Mouse (Mus musculus) midbrain, postnatal 0 days (tissue): ENCODE results near the gene Gfra1. TPM values are rescaled to one million over a fixed set of nuclear protein-coding genes. Genes with fewer than 3 reads are reported as not detected.

Experiments
- ATAC-seq: fragments of 200-750 bp; cut with Nextera tagmentation; 2 replicates; pipeline ENCODE4 v1.8.0; 2017; ENCODE audit warnings: moderate number of reproducible peaks, mild to moderate bottlenecking, moderate TSS enrichment, moderate library complexity; ENCODE audit not compliant: low FRiP score
- DNase-seq: peaks from one replicate; pipeline ENCODE4 v3.0.0-alpha.2; 2015; ENCODE audit warnings: low spot score
- H3K27ac ChIP-seq: fragments of 300-500 bp; sonication (generic); 2 replicates; pipeline ENCODE4 v1.5.1; 2014; ENCODE audit warnings: low read depth, mild to moderate bottlenecking, low read length, mixed read lengths
- H3K27me3 ChIP-seq: fragments of 300-500 bp; sonication (generic); 2 replicates; pipeline ENCODE4 v1.6.1; 2014; ENCODE audit warnings: low read length, control low read depth, mixed read lengths; ENCODE audit not compliant: insufficient read depth
- H3K36me3 ChIP-seq: fragments of 300-500 bp; sonication (generic); 2 replicates; pipeline ENCODE4 v1.6.1; 2014; ENCODE audit warnings: low read length, control low read depth, mixed read lengths; ENCODE audit not compliant: insufficient read depth
- H3K4me1 ChIP-seq: fragments of 300-500 bp; sonication (generic); 2 replicates; pipeline ENCODE4 v1.6.1; 2014; ENCODE audit warnings: mild to moderate bottlenecking, control low read depth, antibody characterized with exemption, low read length, mixed read lengths; ENCODE audit not compliant: insufficient read depth
- H3K4me2 ChIP-seq: fragments of 300-500 bp; sonication (generic); 2 replicates; pipeline ENCODE4 v1.6.1; 2014; ENCODE audit warnings: low read depth, mild to moderate bottlenecking, low read length, mixed read lengths; ENCODE audit not compliant: poor library complexity, severe bottlenecking
- H3K4me3 ChIP-seq: fragments of 300-500 bp; sonication (generic); 2 replicates; pipeline ENCODE4 v1.5.1; 2014; ENCODE audit warnings: low read depth, mild to moderate bottlenecking, low read length, moderate library complexity
- H3K9ac ChIP-seq: fragments of 300-500 bp; sonication (generic); replicated peaks from 2 replicates; pipeline ENCODE4 v1.6.1; 2014; ENCODE audit warnings: mild to moderate bottlenecking, low read length, moderate library complexity, mixed read lengths; ENCODE audit not compliant: poor library complexity, severe bottlenecking
- H3K9me3 ChIP-seq: fragments of 300-500 bp; sonication (generic); 2 replicates; pipeline ENCODE4 v1.6.1; 2016; ENCODE audit warnings: low read length, control low read depth
- CTCF ChIP-seq: IDR thresholded peaks from 2 replicates; pipeline ENCODE4 v1.5.1; 2016; ENCODE audit warnings: antibody characterized with exemption, mild to moderate bottlenecking
- WGBS: fragments of 180-500 bp; shearing (Covaris S2); extraction: QIAGEN DNeasy Blood & Tissue Kit; methylation state at CpG from one replicate; pipeline ENCODE4 v1.1.7; 2014; 5-methylcytosine and 5-hydroxymethylcytosine counted together
- polyA plus RNA-seq: library from polyadenylated mRNA; unstranded; fragments of >200 nt; fragmentation: Nextera tagmentation; extraction: Ambion mirVana; gene quantifications from 2 replicates; pipeline ENCODE4 v1.2.1, GENCODE M21; 2015
- total RNA-seq: library from RNA; depleted of rRNA; stranded (reverse); fragments of >200 nt; gene quantifications from 2 replicates; pipeline ENCODE4 v1.2.3, GENCODE M21; 2014

The Gfra1 gene
- total and polyA plus RNA-seq, 2 experiments from 2014 or later: 34.4 to 101 TPM

- peak overlapping the region; percentile 32; the same call in 1 of the 2 replicates for H3K27ac ChIP-seq
- no peaks in the 10 kb centered on the region for H3K27me3 ChIP-seq
- no peak overlapping the region for H3K9ac ChIP-seq
- ATAC-seq (peak; percentile 38; the same call in 1 of the 2 replicates), DNase-seq (peak; percentile 65)
- no peak for TF ChIP-seq CTCF
- H3K4me2 ChIP-seq: no peak overlapping the region
- H3K4me3 ChIP-seq: no peak overlapping the region
- no peaks in the 10 kb centered on the region for H3K36me3 ChIP-seq
- H3K9me3 ChIP-seq: no peaks in the 10 kb centered on the region
- WGBS: 67% methylated on average over 14 of the region's 14 CpGs
- no peaks in the 10 kb centered on the region for H3K4me1 ChIP-seq
Observed at GRCm38 (mm10) chr19:58295986-58296841, 159.5 kb downstream of the Gfra1 start.

DNA sequence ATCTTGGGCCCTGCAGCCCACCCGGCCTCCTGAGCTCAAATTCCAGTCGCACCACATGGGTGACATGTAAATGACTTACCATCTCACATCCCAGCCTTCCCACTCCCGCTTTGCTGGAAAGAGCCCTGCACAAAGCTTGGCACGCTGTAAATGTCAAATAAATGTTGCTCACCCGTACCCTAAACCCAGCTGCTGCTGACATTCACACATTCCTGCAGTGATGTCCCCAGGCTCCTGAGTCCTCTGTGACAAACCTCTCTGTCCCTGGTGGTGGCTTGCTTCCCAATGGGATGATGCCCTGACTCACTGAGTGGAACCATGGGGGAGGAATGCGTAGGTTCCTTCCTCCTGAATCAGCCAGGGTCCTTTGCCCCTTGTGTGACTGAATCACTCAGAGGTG is 167.6 kb downstream of the Gfra1 start:
- no peak for ATAC-seq
- H3K9me3 ChIP-seq: no peaks in the 10 kb centered on the region
- WGBS: 86% methylated on average over 6 of the region's 6 CpGs

GRCm38 (mm10) chr19:58275281-58275680 is 180.4 kb downstream of the Gfra1 start:
- H3K4me3 ChIP-seq: no peak overlapping the region
- peaks cover 4% of the 10 kb centered on the region; the same call in 1 of the 2 replicates for H3K4me1 ChIP-seq
- no peaks in the 10 kb centered on the region for H3K9me3 ChIP-seq
- no peak overlapping the region for H3K4me2 ChIP-seq
- no peak for TF ChIP-seq CTCF
- no peak for ATAC-seq
- no peak overlapping the region for H3K27ac ChIP-seq
- H3K9ac ChIP-seq: no peak overlapping the region
- 63% methylated on average over 9 of the region's 9 CpGs for WGBS
- no peaks in the 10 kb centered on the region for H3K27me3 ChIP-seq
- peak; percentile 31 for DNase-seq
- H3K36me3 ChIP-seq: no peaks in the 10 kb centered on the region

More for the DNA sequence above, 167.6 kb downstream of the Gfra1 start:
- Histone ChIP-seq H3K27ac (no peak overlapping the region), H3K27me3 (no peaks in the 10 kb centered on the region), H3K9ac (no peak overlapping the region), H3K4me3 (no peak overlapping the region), H3K4me2 (no peak overlapping the region), H3K36me3 (no peaks in the 10 kb centered on the region), H3K4me1 (no peaks in the 10 kb centered on the region)
- no peak for TF ChIP-seq CTCF
- no peak for DNase-seq

- H3K4me1 ChIP-seq: no peaks in the 10 kb centered on the region
- no peak for TF ChIP-seq CTCF
- H3K4me2 ChIP-seq: no peak overlapping the region
- H3K9ac ChIP-seq: no peak overlapping the region
- ATAC-seq: no peak
- H3K27ac ChIP-seq: no peak overlapping the region
- no peaks in the 10 kb centered on the region for H3K36me3 ChIP-seq
- peak; percentile 49 for DNase-seq
- WGBS: 81% methylated on average over 8 of the region's 8 CpGs
- H3K4me3 ChIP-seq: no peak overlapping the region
- no peaks in the 10 kb centered on the region for H3K9me3 ChIP-seq
- H3K27me3 ChIP-seq: no peaks in the 10 kb centered on the region
Observed at GRCm38 (mm10) chr19:58271815-58272214, 183.9 kb downstream of the Gfra1 start.

GRCm38 (mm10) chr19:58270778-58271177 is 184.9 kb downstream of the Gfra1 start:
- Histone ChIP-seq H3K9ac (no peak overlapping the region), H3K9me3 (no peaks in the 10 kb centered on the region), H3K4me1 (no peaks in the 10 kb centered on the region), H3K4me3 (no peak overlapping the region), H3K4me2 (no peak overlapping the region), H3K27ac (no peak overlapping the region), H3K27me3 (no peaks in the 10 kb centered on the region), H3K36me3 (no peaks in the 10 kb centered on the region)
- TF ChIP-seq CTCF: no peak
- ATAC-seq: no peak
- DNase-seq: no peak
- WGBS: 65% methylated on average over 5 of the region's 5 CpGs

- no peaks in the 10 kb centered on the region for H3K36me3 ChIP-seq
- H3K27ac ChIP-seq: no peak overlapping the region
- no peak overlapping the region for H3K9ac ChIP-seq
- H3K4me1 ChIP-seq: no peaks in the 10 kb centered on the region
- TF ChIP-seq CTCF: no peak
- no peaks in the 10 kb centered on the region for H3K27me3 ChIP-seq
- DNase-seq: no peak
- no peak overlapping the region for H3K4me3 ChIP-seq
- 54% methylated on average over 4 of the region's 4 CpGs for WGBS
- no peaks in the 10 kb centered on the region for H3K9me3 ChIP-seq
- ATAC-seq: no peak
- H3K4me2 ChIP-seq: no peak overlapping the region
Observed at GRCm38 (mm10) chr19:58268476-58268875, 187.2 kb downstream of the Gfra1 start.
